Mouse (Mus musculus): ENCODE results near the gene Slfnl1. TPM values are rescaled to one million over a fixed set of nuclear protein-coding genes. Genes with fewer than 3 reads are reported as not detected.

The Slfnl1 gene
- not detected in 2 replicates for polyA plus RNA-seq (2014; fragmentation: Nextera tagmentation; extraction: Ambion mirVana)

DNA sequence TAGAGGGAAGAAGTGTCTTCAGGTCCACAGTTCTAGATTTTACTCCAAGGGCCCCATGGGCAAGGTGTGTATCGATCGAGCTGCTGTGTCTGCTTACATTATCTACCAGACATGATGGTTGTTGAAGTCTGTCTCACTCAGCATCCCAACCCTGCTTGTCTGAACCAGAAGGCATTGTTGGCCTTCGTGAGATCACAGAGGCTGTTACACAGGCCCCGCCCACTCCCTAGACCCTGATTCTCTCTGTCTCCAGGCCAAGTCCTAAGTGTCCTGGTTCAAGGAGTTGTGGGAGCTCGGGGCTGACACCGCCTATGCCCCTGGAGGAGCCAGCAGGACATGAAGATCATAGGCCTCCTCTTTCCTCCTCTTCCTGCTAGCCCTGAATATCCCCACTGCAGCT is at the start of gene Slfnl1:
Gene Slfnl1, plus strand, starts transcription at position 246 of the 400 bp plus-strand sequence.
- Histone ChIP-seq H3K4me1 (ENCODE audit: control insufficient read depth, insufficient read depth, low read length) (no peaks in the 10 kb centered on the region), H3K9me3 (ENCODE audit: control insufficient read depth, low read length) (no peaks in the 10 kb centered on the region), H3K9ac (ENCODE audit: low read length) (no peak within 1 kb of the TSS), H3K36me3 (ENCODE audit: control insufficient read depth, insufficient read depth, low read length) (peaks cover 5% of the 10 kb centered on the region), H3K4me3 (ENCODE audit: low read depth, low read length) (no peak within 1 kb of the TSS), H3K27ac (replicated peaks; ENCODE audit: low read depth, low read length) (no peak within 1 kb of the TSS), H3K27me3 (ENCODE audit: control insufficient read depth, insufficient read depth, low read length) (no peaks in the 10 kb centered on the region), H3K4me2 (ENCODE audit: low read depth, severe bottlenecking) (no peak within 1 kb of the TSS)
- ATAC-seq (ENCODE audit: insufficient number of reproducible peaks, low FRiP score, low TSS enrichment, low read depth): no peak
- 90% methylated on average over 6 of the region's 6 CpGs for WGBS
- no peak for DNase-seq (ENCODE audit: low spot score)

DNA sequence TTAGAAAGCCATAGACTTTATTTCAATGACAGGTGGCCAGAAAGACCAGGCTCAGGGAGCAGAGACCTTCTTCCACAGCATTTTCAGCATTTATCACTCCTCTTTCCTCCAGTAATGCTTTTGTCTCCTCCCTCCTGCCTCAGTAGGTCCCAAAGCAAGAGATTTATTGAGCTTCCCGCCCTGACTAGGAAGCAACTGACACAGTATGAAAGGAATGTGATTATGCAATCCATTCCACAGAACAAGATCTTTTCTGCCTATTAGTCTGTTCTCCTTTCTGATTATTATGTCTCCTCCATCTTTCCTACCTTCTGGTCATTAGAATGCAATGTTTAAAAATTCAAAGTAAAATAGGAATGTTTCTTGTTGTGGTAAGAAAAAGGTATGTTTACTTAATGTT is 44.3 kb upstream of the Slfnl1 start:
- Histone ChIP-seq H3K36me3 (ENCODE audit: control insufficient read depth, insufficient read depth, low read length) (no peaks in the 10 kb centered on the region), H3K27me3 (ENCODE audit: control insufficient read depth, insufficient read depth, low read length) (no peaks in the 10 kb centered on the region), H3K4me1 (ENCODE audit: control insufficient read depth, insufficient read depth, low read length) (no peaks in the 10 kb centered on the region), H3K4me3 (ENCODE audit: low read depth, low read length) (no peak overlapping the region), H3K4me2 (ENCODE audit: low read depth, severe bottlenecking) (no peak overlapping the region), H3K9me3 (ENCODE audit: control insufficient read depth, low read length) (no peaks in the 10 kb centered on the region), H3K9ac (ENCODE audit: low read length) (no peak overlapping the region), H3K27ac (replicated peaks; ENCODE audit: low read depth, low read length) (no peak overlapping the region)
- ATAC-seq (ENCODE audit: insufficient number of reproducible peaks, low FRiP score, low TSS enrichment, low read depth): no peak
- no peak for DNase-seq (ENCODE audit: low spot score)
- WGBS: 60% methylated on average over 1 of the region's 1 CpGs

DNA sequence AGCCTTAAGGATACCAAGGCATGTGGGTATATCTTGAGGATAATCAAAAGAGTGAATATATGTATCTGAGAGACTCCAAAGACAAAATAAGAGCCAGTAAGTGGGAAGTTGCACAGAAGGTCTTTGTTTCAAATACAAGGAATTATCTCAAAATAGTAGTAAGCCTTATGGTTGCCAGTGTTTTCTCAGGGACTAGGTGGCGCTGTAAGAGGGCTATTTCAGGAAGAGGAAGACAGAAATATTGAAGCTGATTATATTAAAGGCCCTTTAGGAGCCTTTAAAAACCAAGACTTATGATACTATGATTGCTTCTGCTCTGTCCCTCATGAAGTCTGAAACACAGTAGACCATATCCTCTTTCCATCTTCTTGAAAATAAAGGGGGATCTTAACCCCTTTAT is 25.1 kb upstream of the Slfnl1 start:
- Histone ChIP-seq H3K4me3 (ENCODE audit: low read depth, low read length) (no peak overlapping the region), H3K4me1 (ENCODE audit: control insufficient read depth, insufficient read depth, low read length) (no peaks in the 10 kb centered on the region), H3K27ac (replicated peaks; ENCODE audit: low read depth, low read length) (no peak overlapping the region), H3K9ac (ENCODE audit: low read length) (no peak overlapping the region), H3K27me3 (ENCODE audit: control insufficient read depth, insufficient read depth, low read length) (no peaks in the 10 kb centered on the region), H3K4me2 (ENCODE audit: low read depth, severe bottlenecking) (no peak overlapping the region), H3K36me3 (ENCODE audit: control insufficient read depth, insufficient read depth, low read length) (peaks cover 4% of the 10 kb centered on the region; the same call in 1 of the 2 replicates), H3K9me3 (ENCODE audit: control insufficient read depth, low read length) (no peaks in the 10 kb centered on the region)
- DNase-seq (ENCODE audit: low spot score): no peak
- 100% methylated on average over 1 of the region's 1 CpGs for WGBS
- no peak for ATAC-seq (ENCODE audit: insufficient number of reproducible peaks, low FRiP score, low TSS enrichment, low read depth)

DNA sequence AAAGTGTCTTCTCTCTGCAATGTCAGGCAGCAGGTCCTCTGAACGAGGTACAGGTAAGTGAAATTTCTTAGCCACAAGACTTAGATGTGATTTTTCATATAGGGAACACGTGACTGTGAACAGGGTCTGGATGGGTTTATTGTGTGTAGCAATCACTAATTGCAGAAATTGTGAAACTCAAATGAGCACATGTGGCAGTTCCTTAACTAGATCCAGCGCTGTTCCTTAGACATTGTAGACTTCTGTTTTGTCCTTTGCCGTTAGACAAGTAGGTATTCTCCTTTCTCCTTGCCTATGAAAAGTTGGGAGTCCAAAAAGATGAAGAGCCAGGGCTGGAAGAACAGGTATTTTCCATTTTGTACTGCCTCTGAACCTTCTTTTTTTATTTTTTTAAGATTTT is 20.8 kb upstream of the Slfnl1 start:
- Histone ChIP-seq H3K36me3 (ENCODE audit: control insufficient read depth, insufficient read depth, low read length) (peaks cover 4% of the 10 kb centered on the region; the same call in 1 of the 2 replicates), H3K27ac (replicated peaks; ENCODE audit: low read depth, low read length) (no peak overlapping the region), H3K9ac (ENCODE audit: low read length) (no peak overlapping the region), H3K27me3 (ENCODE audit: control insufficient read depth, insufficient read depth, low read length) (no peaks in the 10 kb centered on the region), H3K4me2 (ENCODE audit: low read depth, severe bottlenecking) (no peak overlapping the region), H3K4me1 (ENCODE audit: control insufficient read depth, insufficient read depth, low read length) (no peaks in the 10 kb centered on the region), H3K4me3 (ENCODE audit: low read depth, low read length) (no peak overlapping the region), H3K9me3 (ENCODE audit: control insufficient read depth, low read length) (no peaks in the 10 kb centered on the region)
- DNase-seq (ENCODE audit: low spot score): no peak
- no peak for ATAC-seq (ENCODE audit: insufficient number of reproducible peaks, low FRiP score, low TSS enrichment, low read depth)
- 95% methylated on average over 4 of the region's 4 CpGs for WGBS

DNA sequence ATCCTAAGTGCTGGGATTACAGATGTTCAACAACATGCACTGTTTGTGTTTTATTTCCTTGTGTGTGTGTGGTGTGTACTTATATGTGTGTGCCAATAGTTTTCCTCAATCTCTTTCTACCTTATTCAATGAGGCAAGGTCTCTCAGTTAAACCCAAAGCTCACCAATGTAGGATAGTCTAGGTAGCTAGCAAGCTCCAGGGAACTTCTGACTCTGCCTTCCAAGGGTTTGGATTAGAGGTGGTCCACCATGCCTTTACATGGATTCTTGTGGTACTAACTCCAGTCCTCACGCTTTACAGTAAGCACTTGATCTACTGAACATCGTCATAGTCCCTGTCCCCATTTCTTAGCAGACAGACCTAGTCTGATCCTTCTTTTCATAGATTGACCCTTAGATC is 17.7 kb upstream of the Slfnl1 start:
- no peak overlapping the region for H3K4me2 ChIP-seq (ENCODE audit: low read depth, severe bottlenecking)
- ATAC-seq (ENCODE audit: insufficient number of reproducible peaks, low FRiP score, low TSS enrichment, low read depth) (no peak), DNase-seq (ENCODE audit: low spot score) (no peak)
- H3K4me3 ChIP-seq (ENCODE audit: low read depth, low read length): no peak overlapping the region
- no peak overlapping the region for H3K27ac ChIP-seq (replicated peaks; ENCODE audit: low read depth, low read length)
- H3K9me3 ChIP-seq (ENCODE audit: control insufficient read depth, low read length): no peaks in the 10 kb centered on the region
- peaks cover 2% of the 10 kb centered on the region; the same call in 1 of the 2 replicates for H3K36me3 ChIP-seq (ENCODE audit: control insufficient read depth, insufficient read depth, low read length)
- no peaks in the 10 kb centered on the region for H3K27me3 ChIP-seq (ENCODE audit: control insufficient read depth, insufficient read depth, low read length)
- H3K4me1 ChIP-seq (ENCODE audit: control insufficient read depth, insufficient read depth, low read length): no peaks in the 10 kb centered on the region
- no peak overlapping the region for H3K9ac ChIP-seq (ENCODE audit: low read length)
- 96% methylated on average over 2 of the region's 2 CpGs for WGBS

DNA sequence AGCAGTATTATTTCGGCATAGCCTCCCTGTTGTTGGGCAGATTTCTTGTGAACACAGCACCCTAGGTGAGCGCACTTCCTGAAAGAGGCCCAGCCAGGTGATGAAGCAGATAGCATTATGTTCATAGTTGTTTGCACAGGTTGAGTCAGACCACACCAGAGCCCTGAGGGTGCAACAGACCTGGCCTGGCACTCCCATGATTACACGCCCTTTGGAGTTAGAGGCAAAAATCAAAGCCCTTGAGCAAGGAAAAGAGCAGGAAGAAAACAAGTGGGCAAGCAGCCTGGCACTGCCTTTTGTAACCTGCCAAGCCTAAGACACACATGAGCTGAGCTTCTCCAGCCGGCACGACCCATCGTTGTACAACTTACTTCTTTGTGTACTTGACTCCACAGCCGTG is 15.5 kb upstream of the Slfnl1 start:
- Histone ChIP-seq H3K27ac (replicated peaks; ENCODE audit: low read depth, low read length) (no peak overlapping the region), H3K4me1 (ENCODE audit: control insufficient read depth, insufficient read depth, low read length) (no peaks in the 10 kb centered on the region), H3K9me3 (ENCODE audit: control insufficient read depth, low read length) (no peaks in the 10 kb centered on the region), H3K4me3 (ENCODE audit: low read depth, low read length) (no peak overlapping the region), H3K36me3 (ENCODE audit: control insufficient read depth, insufficient read depth, low read length) (peaks cover 2% of the 10 kb centered on the region; the same call in 1 of the 2 replicates), H3K9ac (ENCODE audit: low read length) (no peak overlapping the region), H3K4me2 (ENCODE audit: low read depth, severe bottlenecking) (no peak overlapping the region), H3K27me3 (ENCODE audit: control insufficient read depth, insufficient read depth, low read length) (no peaks in the 10 kb centered on the region)
- ATAC-seq (ENCODE audit: insufficient number of reproducible peaks, low FRiP score, low TSS enrichment, low read depth) (no peak), DNase-seq (ENCODE audit: low spot score) (no peak)
- WGBS: 94% methylated on average over 7 of the region's 7 CpGs

DNA sequence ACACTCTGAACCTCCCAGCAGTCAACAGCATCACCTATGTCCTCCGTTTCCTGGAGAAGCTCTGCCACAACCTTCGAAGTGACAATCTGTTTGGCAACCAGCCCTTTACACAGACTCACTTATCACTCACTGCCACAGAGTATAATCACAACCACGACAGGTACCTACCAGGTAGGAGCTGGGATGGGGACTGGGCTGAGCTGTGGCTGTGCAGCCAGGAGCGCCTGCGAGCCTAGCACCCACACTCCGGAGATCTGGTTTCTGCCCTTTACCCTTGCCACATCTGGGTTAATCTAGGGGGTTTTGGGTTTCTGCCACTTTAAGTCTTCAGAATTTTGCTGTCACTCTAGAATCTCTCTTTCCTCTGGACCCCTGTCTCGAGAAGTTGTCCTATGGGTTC is 15.1 kb upstream of the Slfnl1 start:
- Histone ChIP-seq H3K27me3 (ENCODE audit: control insufficient read depth, insufficient read depth, low read length) (no peaks in the 10 kb centered on the region), H3K4me2 (ENCODE audit: low read depth, severe bottlenecking) (no peak overlapping the region), H3K9ac (ENCODE audit: low read length) (no peak overlapping the region), H3K4me3 (ENCODE audit: low read depth, low read length) (no peak overlapping the region), H3K9me3 (ENCODE audit: control insufficient read depth, low read length) (no peaks in the 10 kb centered on the region), H3K4me1 (ENCODE audit: control insufficient read depth, insufficient read depth, low read length) (no peaks in the 10 kb centered on the region), H3K27ac (replicated peaks; ENCODE audit: low read depth, low read length) (no peak overlapping the region), H3K36me3 (ENCODE audit: control insufficient read depth, insufficient read depth, low read length) (peaks cover 2% of the 10 kb centered on the region; the same call in 1 of the 2 replicates)
- DNase-seq (ENCODE audit: low spot score) (no peak), ATAC-seq (ENCODE audit: insufficient number of reproducible peaks, low FRiP score, low TSS enrichment, low read depth) (no peak)
- WGBS: 92% methylated on average over 7 of the region's 7 CpGs

DNA sequence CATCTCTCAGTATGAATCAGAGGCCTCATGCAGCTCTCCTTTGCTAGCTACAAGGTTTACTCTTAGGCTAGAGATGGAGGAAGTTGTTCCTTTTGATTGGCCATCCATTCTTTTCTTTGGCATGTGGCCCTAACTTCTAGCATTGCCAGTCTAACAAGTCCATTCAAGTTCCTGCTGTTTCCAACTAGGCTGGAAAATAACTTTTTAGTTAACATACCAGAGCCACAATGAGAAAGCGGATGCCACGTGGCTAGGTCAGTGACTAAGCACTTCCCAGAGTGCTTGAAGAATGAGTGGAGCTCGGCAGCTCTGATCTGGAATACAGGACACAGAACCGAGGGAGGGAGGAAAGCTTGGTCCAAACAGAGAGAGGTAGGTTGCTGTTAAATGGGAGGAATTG is 14.7 kb upstream of the Slfnl1 start:
- Histone ChIP-seq H3K9me3 (ENCODE audit: control insufficient read depth, low read length) (no peaks in the 10 kb centered on the region), H3K27ac (replicated peaks; ENCODE audit: low read depth, low read length) (no peak overlapping the region), H3K4me3 (ENCODE audit: low read depth, low read length) (no peak overlapping the region), H3K4me2 (ENCODE audit: low read depth, severe bottlenecking) (no peak overlapping the region), H3K27me3 (ENCODE audit: control insufficient read depth, insufficient read depth, low read length) (no peaks in the 10 kb centered on the region), H3K4me1 (ENCODE audit: control insufficient read depth, insufficient read depth, low read length) (no peaks in the 10 kb centered on the region), H3K36me3 (ENCODE audit: control insufficient read depth, insufficient read depth, low read length) (peaks cover 2% of the 10 kb centered on the region; the same call in 1 of the 2 replicates), H3K9ac (ENCODE audit: low read length) (no peak overlapping the region)
- WGBS: 76% methylated on average over 4 of the region's 4 CpGs
- no peak for DNase-seq (ENCODE audit: low spot score)
- no peak for ATAC-seq (ENCODE audit: insufficient number of reproducible peaks, low FRiP score, low TSS enrichment, low read depth)

- no peak overlapping the region for H3K4me2 ChIP-seq (ENCODE audit: low read depth, severe bottlenecking)
- no peaks in the 10 kb centered on the region for H3K4me1 ChIP-seq (ENCODE audit: control insufficient read depth, insufficient read depth, low read length)
- 57% methylated on average over 5 of the region's 5 CpGs for WGBS
- H3K9me3 ChIP-seq (ENCODE audit: control insufficient read depth, low read length): no peaks in the 10 kb centered on the region
- no peak for ATAC-seq (ENCODE audit: insufficient number of reproducible peaks, low FRiP score, low TSS enrichment, low read depth)
- H3K4me3 ChIP-seq (ENCODE audit: low read depth, low read length): no peak overlapping the region
- peaks cover 4% of the 10 kb centered on the region; the same call in 1 of the 2 replicates for H3K36me3 ChIP-seq (ENCODE audit: control insufficient read depth, insufficient read depth, low read length)
- H3K27me3 ChIP-seq (ENCODE audit: control insufficient read depth, insufficient read depth, low read length): no peaks in the 10 kb centered on the region
- no peak overlapping the region for H3K27ac ChIP-seq (replicated peaks; ENCODE audit: low read depth, low read length)
- no peak for DNase-seq (ENCODE audit: low spot score)
- no peak overlapping the region for H3K9ac ChIP-seq (ENCODE audit: low read length)
These were observed 10.3 kb upstream of the Slfnl1 start for GRCm38 (mm10) chr4:120521761-120522160.

Data from limb, embryonic 11.5 days (tissue).